Mouse (Mus musculus) layer of hippocampus, postnatal 36 days (tissue): ENCODE data around the gene Cct3. TPM values are rescaled to one million over a fixed set of nuclear protein-coding genes. Genes with fewer than 3 reads are reported as not detected.
"Not testable (repeated sequence)": the region's sequence is repeated elsewhere in the genome, so short reads cannot be mapped to it uniquely, and the experiment has no call there.

Source experiments
- DNase-seq, 2 experiments: peaks; one replicate each; pipeline ENCODE4 v3.0.0; 2022
- total RNA-seq, 2 experiments: library from RNA; stranded (reverse); gene quantifications; 2 replicates each; pipeline ENCODE4 v1.2.3; 2021

Cct3 gene
- total RNA-seq, 2 experiments from 2014 or later = 185 to 188 TPM

DNA sequence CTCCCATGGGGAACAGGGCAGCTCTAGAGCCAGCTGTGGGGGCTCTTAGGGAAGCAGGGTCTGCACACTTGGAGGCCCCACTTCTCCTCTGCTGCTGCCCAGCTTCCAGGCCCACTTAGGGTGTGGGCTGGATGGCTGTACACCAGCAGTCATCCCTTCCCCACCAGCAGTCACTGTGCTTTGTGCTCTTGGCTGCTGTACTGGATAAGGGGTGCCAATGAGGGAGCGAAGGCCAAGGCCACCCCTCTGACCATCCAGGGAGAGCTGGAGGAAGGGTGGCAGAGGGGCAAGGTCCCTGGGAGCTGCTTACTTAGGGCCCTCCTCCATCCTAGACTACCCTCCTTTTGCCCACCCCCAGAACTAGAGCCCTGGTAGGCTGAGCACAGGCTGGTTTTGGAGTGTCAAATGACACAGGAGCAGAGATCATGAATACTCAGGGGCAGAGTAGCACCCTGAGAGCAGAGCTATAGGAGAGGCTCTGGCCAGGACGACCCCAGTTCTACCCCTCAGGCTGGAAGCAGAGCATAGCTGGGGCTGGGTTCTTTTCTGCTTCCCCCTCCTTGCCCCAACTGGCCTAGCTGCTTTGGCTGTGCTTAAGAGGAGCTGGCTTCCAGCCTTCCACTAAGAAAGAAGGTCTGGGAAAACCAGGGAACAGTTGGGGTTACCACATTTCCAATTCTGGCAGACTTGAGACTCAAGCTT, 64.8 kb downstream of the Cct3 start:
- peak in 1 of 2 experiments; percentile 41 for DNase-seq

DNA sequence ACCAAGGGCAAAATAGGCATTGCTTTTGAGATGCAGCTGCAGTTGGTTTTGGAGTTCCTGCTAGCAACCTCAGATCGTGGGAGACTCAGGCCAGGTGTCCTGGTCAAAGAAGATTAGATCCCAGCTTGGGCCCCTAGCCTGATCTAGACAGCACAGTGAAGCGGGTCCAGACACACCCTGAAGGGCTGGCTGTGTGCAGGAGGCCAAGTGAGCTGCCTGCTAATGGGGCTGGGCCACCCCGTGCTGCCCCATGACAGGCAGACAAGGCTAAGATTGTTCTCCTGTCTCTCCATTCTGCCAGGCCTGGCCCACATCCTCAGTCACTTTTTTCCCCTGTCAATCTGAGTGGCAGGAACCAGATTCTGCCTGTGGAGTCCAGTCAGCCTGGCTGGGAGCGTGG, 66.8 kb downstream of the Cct3 start:
- peak; percentile 40 to 63 for DNase-seq

DNA sequence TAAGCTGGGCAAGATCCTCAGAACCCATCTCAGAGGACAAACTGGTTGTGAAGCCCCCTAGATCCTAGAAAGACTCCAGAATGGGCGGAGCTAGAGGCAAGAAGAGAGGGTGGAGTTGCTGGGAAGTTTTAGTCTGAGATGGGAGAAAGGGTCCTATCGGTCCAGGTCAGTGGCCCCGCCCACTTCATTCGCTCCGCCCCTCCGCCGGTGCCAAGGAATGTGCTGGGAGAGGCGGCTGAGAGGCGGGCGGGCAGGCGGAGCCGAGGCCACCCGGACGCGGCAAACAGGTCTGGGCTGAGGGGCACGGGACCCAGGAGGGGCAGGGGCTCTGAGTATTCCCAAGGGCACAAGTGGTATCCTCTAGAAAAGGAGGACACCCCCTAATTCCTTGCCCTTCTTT, 67.4 kb downstream of the Cct3 start, which contains the start of gene Paqr6:
Gene Paqr6, plus strand, starts transcription at position 248 of the 400 bp plus-strand sequence.
- peak; percentile 44 to 49 for DNase-seq

DNA sequence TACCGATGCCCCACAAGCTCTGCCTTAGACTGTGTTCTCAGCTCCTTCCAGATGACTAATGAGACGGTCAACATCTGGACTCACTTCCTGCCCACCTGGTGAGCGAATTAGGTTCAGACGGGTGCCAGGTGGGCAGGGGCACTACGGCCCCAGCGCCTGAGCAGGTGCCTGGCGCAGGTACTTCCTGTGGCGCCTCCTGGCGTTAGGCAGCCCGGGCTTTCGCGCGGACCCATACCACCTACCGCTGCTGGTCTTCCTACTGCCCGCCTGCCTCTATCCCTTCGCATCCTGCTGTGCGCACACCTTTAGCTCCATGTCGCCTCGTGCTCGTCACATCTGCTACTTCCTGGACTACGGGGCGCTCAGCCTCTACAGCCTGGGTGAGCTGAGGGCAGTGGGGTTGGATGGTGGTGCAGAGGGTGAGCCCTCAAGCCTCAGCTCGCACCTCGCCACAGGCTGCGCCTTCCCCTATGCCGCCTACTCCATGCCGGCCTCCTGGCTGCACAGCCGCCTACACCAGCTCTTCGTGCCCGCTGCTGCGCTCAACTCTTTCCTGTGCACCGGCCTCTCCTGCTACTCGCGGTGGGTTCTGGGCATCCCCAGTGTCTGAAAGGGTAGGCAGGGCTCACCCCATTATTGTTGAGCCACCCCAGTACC, 68.9 kb downstream of the Cct3 start:
- DNase-seq = no peak

DNA sequence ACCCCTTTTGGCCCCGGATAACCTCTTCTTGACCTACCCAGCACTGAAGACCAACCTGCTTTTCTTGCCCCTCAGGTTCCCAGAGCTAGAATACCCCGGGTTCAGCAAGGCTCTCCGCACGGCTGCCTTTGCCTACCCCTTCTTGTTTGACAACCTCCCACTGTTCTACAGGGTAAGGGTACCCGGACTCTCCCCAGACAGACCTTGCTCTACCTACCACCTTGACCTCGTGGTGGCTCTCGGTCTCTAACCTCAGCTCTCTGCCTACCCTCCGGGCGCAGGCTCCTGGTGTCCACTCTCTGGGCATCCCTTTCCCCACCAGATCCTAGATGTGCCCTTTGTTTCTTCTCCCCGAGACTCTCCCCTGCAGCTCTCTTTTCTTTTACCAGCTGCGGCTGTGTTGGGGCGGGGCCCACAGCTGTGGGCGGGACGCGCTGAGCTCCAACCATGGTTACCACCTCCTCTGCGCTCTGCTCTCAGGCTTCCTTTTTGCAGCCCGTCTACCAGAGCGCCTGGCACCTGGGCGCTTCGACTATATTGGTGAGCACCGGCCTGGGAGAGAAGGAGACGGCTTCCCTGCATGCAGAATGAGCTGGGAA, 70.0 kb downstream of the Cct3 start:
- DNase-seq = peak; percentile 53 to 63

DNA sequence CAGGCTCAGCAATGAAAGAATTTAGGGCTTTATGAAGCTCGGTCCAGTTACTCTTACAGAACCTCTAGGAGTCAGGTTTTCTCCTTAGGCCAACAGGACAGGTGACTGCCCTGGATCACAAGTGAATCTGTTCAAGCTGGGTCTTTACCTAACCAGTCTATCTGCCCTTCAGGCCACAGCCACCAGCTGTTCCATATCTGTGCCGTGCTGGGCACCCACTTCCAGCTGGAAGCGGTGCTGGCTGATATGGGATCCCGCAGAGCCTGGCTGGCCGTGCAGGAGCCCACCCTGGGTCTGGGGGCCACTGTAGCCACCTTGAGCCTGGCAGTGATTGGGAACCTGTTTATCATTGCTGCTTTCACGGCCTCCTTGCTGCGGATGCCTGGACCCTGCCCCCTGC, 70.6 kb downstream of the Cct3 start:
- not testable (repeated sequence) for DNase-seq

DNA sequence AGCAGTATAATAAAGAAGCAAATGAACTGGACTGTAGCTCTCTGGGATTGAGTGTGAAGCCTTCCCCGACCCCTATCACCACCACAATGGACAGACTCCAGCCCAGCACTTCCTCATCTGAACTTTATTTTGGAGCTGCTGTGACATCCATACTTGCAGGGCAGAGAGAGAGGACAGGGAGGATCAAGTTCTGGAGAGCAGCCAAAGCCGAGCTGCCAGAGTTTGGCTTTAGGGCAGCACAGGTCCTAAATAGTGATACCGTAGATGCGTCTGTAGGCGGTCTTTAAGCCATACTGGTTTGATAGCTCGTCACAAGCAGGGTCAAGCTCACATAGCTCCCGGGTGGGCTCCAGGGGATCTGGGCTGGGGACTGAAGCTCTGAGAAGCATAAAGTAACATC, 71.6 kb downstream of the Cct3 start:
- DNase-seq = not testable (repeated sequence)

Other genes with a start within 250 kb of the Cct3 start
- 10 to 100 TPM; 77.7 to 78.1 TPM for gene Naxe, start 238.6 kb upstream of the Cct3 start, total RNA-seq
- gene Ttc24, start 218.8 kb upstream of the Cct3 start, total RNA-seq = not detected
- gene Iqgap3, start 215.1 kb upstream of the Cct3 start, total RNA-seq = under 1 TPM; 0.37 to 0.53 TPM
- gene Mef2d, start 154.7 kb upstream of the Cct3 start, total RNA-seq = 100 to 1,000 TPM; 191 to 207 TPM
- not detected for gene Rhbg, start 42.4 kb upstream of the Cct3 start, total RNA-seq
- under 1 TPM; 0.47 to 0.76 TPM for gene Gm38392, start 9.9 kb upstream of the Cct3 start, total RNA-seq
- 1 to 10 TPM; 5.0 to 5.3 TPM for gene Tsacc, start 117 bp upstream of the Cct3 start, total RNA-seq
- gene Glmp, start 27.9 kb downstream of the Cct3 start, total RNA-seq = 10 to 100 TPM; 78.4 to 84.8 TPM
- gene Tmem79, start 39.0 kb downstream of the Cct3 start, total RNA-seq = 1 to 10 TPM; 1.5 to 1.9 TPM
- 10 to 100 TPM; 65.1 to 72.6 TPM for gene Smg5, start 39.1 kb downstream of the Cct3 start, total RNA-seq
- 10 to 100 TPM; 13.6 to 14.2 TPM for gene Paqr6, start 67.5 kb downstream of the Cct3 start, total RNA-seq
- gene Bglap3, start 75.6 kb downstream of the Cct3 start, total RNA-seq = under 1 TPM in 1 of 2 experiments, not detected in 1; 0.63 TPM
- not detected for gene Bglap2, start 81.6 kb downstream of the Cct3 start, total RNA-seq
- gene Bglap, start 87.3 kb downstream of the Cct3 start, total RNA-seq = not detected
- gene Pmf1, start 113.2 kb downstream of the Cct3 start, total RNA-seq = 1 to 10 TPM; 5.3 to 6.3 TPM
- gene Slc25a44, start 128.0 kb downstream of the Cct3 start, total RNA-seq = 10 to 100 TPM; 68.6 to 69.1 TPM
- gene Sema4a, start 164.1 kb downstream of the Cct3 start, total RNA-seq = 10 to 100 TPM; 34.1 to 36.8 TPM
- 10 to 100 TPM; 32.6 to 34.3 TPM for gene Lmna, start 212.8 kb downstream of the Cct3 start, total RNA-seq
- 1 to 10 TPM; 4.0 to 4.4 TPM for gene Mex3a, start 235.3 kb downstream of the Cct3 start, total RNA-seq